Mouse (Mus musculus) heart, postnatal 10 days (tissue): ENCODE data around the gene Sugp1. TPM values are rescaled to one million over a fixed set of nuclear protein-coding genes. Genes with fewer than 3 reads are reported as not detected.
"Not testable (repeated sequence)": the region's sequence is repeated elsewhere in the genome, so short reads cannot be mapped to it uniquely, and the experiment has no call there.

Experiments used
- DNase-seq, 2 experiments: peaks; one replicate each; pipeline ENCODE4 v3.0.0; 2021
- intact Hi-C: fragments of 180-260 bp; cut with DNase I; formaldehyde crosslinking; loops from one replicate; pipeline ENCODE4 v1.15.1; 2025
- total RNA-seq, 2 experiments: library from RNA; stranded (reverse); gene quantifications; 2 replicates each; pipeline ENCODE4 v1.2.3; 2021

The Sugp1 gene
- 10 to 100 TPM; 23.2 to 23.9 TPM for total RNA-seq

DNA sequence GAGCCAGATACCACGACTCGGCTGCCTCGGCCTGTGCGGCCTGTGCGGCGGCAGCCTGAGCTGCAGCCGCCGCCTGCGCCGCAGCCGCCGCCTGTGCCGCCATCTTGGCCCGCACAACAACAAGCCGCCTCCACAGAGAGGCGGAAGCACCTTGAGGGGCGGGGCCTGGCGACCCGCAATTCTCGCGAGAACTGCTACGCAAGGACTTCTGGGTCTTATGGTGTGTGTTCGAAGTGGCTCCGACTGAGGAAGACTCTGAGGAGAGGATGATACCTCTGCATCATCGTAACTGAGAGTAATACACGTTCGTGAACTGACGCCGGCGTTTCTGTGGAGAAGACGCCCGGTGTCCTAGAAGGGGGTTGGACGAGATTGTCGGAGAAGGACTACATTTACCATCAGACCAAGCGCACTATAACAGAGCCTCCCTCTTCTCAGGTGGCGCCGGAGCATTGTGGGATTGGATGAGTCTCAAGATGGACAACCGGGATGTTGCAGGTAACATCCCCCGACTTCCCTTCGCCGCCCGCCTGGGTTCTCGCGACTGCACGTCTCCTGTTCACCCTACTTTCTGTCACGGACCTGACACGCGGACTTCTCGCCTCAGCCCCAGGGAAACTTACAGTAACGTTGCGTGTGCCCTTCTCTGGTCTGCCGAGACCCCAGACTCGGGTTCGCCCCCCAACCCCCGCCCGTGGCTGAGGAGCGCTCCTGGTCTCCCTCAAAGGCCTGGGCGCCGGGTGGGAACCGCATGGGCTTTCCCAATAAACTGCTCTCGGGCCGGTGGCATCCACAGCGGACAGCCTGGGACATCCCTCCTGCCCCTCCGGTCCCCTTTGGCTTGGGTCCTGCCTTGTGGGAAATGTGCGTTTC, at the start of gene Sugp1, which contains the start of gene Mau2:
Sugp1 (plus strand) TSS at position 231 of the 873 bp plus-strand sequence.
Mau2 (minus strand) TSS at position 152 of the 873 bp plus-strand sequence.
- intact Hi-C loops, result loop anchor here (2.0 kb wide), 1 partner anchor 46 kb away; the partner anchor contains the start of gene Gatad2a
- DNase-seq, result peak; percentile 98

DNA sequence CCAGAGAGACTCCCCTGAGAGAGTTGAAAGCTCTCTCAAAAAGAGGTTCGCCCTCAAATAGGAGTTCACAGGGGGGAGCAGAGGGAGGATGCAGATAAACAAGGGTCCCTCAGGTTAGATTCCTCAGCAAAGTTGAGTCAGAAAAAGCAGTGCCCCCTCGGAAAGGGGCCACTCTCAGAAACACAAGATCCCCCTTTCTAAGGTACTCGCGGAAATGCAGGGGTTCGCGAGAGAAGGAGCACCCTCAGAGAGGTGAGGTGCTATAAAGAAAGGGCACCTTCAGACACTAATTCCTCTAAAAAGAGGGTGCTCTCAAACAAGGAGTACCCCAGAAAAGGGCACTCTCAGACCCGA, 47.2 kb upstream of the Sugp1 start:
- no peak for DNase-seq
- intact Hi-C loops, result loop anchor here (2.0 kb wide), 1 partner anchor 21 kb away; no protein-coding TSS in a partner anchor

DNA sequence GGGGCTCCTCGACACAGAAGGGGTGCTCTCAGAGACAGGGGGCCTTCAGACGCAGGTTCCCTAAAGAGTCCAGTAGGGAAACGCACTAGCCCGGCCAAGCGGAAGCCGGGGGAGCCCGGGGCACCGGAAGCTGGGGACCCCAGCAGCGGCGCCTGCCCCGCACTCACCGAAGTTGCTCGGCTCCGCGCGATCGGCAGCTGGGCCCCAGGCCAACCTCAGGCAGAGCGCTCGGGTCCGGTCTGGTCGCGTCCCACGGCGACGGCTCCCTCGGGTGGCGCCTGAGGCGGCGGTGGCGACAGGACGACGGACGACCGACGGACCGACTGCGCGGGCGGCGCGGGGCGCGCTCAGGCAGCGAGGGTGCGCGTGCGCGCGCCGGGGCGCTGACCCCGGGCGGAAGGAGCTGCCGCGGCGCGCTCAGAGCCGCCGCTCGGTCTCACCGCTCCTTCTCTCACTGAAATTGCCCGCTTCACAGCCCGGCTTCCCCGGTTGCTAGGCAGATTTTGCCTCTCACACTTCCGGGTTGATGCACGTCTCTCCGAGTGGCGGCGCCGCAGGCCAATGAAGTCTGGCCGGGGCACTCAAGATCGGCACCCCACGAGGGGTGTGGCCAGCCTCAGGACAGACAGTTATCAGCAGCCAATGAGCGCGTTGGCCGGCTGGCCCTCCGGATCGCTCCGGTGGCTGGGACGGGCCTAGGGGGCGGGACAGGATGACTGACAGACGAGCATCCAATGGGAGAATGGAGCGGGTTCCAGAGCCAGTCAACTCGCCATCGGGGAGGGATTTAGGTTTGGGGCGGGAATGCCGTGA, 46.6 kb upstream of the Sugp1 start, which contains the start of gene Gatad2a:
Gatad2a (minus strand) TSS at position 609 of the 813 bp plus-strand sequence.
- intact Hi-C loops, result loop anchor here (2.0 kb wide), 2 partner anchors 21 to 47 kb away; partner anchors contain the start of genes Mau2 and Sugp1
- DNase-seq, result peak; percentile 100

DNA sequence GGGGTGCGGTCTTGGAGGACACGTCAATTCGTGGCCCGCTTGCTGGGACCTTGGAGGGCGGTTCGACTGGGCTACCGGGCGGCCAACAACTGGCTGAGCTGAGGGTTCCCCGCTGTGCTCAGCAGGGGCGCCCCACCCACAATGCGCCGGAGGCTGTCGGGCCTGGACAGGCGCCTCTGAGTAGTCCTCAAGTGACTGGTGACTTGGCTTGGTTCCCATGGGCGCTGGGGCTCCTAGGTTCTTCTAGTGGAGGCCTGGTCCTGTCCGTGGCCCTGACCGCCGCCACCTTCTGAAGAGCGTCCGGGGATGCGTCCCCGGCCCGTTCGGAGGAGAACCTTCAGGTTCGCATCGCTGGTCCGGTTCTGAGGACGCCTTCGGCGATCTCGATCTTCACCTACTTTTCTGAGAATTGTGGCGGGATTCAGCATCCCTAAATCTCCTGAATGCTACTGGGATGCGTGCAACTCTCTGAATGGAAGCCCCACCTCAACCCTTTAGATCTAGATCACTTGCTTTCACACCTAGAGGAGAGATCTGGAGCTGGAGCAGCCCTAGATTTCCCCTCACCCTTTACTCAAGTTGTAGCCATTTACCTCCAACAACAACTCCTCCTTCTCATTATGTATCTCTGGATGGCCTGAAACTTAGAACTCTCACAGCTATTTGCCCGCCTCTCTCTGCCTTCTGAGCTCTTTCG, 45.9 kb upstream of the Sugp1 start:
- intact Hi-C loops, result loop anchor here (2.0 kb wide), 1 partner anchor 46 kb away; the partner anchor contains the start of genes Mau2 and Sugp1

DNA sequence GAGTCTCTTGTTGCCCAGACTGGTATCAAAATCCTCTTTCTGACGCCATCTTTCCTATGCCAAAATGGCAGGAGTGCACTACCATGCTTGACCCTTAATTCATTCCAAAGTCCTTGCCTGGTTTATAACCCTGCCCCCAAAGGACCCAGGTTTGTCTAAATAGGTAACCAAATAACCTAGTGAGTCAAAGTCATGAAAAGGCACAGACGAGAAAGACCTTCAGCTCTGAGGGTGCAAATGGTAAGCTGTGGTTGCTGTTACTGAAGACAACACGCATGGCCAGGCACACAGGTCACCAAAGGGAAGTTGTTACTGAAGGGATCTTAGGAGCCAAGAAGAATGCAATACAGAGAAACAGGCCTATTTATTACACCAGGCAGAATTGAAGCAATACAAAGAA, 43.9 kb upstream of the Sugp1 start:
- intact Hi-C loops, result no loop called here

More for the DNA sequence above, 45.9 kb upstream of the Sugp1 start:
- no peak for DNase-seq

DNA sequence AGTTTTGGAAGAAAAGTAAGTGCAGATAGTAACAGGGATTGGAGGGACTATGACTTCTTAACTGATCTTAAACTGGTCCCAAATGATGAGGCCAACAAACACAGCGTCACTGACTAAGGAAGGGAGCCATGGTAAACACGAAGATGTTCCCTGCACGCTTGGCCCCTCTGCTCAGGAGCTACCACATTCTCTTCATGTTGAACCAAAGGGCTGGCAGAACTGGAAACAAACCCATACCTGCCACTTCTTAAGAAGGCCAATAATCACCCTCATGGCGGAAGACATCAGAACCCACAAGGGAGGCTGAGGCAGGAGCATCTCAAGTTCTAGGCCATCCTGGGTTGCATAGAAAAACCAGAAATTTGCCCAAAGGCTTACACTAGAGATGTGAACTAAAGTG, 43.4 kb upstream of the Sugp1 start:
- DNase-seq, result no peak
- intact Hi-C loops, result no loop called here

More for the DNA sequence above, 43.9 kb upstream of the Sugp1 start:
- DNase-seq, result no peak

DNA sequence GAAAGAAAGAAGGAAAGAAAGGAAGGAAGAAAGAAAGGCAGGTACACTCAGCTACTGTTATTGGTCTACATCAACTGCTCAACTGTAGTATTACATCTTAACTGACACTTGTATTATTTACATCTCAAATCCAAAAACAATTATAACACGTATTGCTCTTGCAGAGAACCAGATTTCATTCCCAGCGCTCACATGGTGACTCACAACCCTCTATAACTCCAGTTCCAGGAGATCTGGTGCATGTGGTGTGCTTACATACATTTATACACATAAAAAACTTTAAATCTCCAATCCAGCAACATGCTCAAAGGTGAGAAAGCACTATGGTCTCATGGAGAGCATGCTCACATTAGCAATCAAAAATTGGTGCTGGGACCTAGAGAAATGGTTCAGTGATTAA, 42.4 kb upstream of the Sugp1 start:
- no peak for DNase-seq
- intact Hi-C loops, result no loop called here

DNA sequence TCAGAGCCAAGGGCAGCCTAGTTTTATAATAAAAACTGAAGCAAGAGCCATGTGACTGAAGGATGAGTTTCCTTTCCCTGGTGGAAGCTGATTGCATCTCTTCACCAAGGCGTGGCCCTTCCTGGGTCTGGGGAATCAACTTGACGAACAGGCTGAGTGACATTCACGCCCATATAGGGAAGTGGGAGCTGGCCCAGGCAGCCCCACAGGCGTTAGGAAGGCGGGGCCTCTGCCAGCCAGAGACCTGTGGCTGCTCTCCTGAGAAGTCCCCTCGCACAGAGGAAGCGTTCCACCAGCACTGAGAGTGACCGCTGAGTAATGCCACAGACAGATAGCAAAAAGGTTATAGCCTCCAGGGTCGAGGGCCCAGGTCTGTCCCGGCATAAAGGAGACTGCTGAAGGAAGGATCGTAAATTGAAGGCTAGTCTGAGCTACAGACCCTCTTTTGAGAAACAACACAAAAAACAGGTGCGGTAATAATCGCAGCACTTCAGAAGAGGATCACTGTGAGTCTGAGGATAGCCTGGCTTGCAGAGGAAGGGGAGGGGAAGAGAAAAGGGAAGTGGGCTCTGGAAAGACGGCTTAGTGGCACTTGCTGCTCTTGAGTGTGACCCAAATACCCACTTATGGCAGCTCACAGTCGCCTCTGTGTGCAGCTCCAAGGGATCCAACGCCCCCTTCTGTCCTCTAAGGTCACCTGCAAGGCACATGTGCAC, 41.3 kb upstream of the Sugp1 start:
- intact Hi-C loops, result loop anchor here (1.0 kb wide), 1 partner anchor 82 kb away; no protein-coding TSS in a partner anchor
- peak; percentile 72 to 73 for DNase-seq

DNA sequence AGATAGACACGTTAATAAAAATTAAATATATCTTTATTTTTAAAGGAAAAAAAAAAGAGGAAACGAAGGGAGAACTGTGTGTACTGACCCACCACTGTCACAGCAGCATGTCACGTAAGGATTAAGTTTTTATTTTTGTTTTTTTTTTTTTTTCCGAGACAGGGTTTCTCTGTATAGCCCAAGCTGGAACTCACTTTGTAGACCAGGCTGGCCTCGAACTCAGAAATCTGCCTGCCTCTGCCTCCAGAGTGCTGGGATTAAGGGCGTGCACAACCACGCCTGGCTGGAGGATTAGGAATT, 40.8 kb upstream of the Sugp1 start:
- DNase-seq, result not testable (repeated sequence)
- intact Hi-C loops, result loop anchor here (1.0 kb wide), 1 partner anchor 83 kb away; no protein-coding TSS in a partner anchor

DNA sequence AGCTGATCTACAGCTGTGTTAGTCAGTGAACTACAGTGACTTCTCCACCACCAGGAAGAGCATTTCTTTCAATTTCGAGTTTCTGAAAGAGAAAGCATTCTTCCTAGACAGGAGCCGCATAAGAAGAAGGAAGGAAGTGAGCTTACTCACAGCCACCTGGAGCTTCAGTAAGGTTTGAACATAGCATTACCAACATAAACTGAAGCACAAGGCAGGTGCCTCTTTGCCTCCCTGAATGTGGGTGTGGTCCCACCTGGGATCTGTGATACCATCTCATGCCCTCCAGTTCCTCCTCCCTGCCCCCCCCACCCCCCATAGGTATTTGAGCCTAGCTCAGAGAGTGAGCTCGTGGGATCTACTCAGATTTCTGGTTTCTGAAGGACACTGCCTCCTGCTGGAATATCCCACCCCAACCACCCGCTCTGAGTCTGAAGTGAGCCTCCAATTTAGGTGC, 39.4 kb upstream of the Sugp1 start:
- intact Hi-C loops, result no loop called here
- DNase-seq, result no peak

DNA sequence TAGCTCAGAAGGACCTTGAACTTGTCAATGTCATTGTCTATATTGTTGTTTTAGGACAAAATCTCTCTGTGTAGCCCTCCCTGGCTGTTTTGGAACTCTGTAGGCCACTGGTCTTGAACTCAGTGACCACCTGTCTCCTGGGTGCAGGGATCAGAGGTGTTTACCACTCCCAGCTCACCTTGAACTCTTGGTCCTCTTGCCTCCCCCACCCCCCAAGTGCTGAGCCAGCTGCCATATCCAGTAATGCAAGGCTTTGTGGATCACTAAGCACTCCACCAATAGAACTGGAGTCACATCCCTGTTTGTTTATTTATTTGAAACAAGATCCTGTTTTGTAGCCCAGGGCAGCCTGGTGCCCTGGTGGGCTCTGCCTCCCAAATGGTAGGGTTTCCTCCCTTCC, 38.3 kb upstream of the Sugp1 start:
- intact Hi-C loops, result no loop called here

DNA sequence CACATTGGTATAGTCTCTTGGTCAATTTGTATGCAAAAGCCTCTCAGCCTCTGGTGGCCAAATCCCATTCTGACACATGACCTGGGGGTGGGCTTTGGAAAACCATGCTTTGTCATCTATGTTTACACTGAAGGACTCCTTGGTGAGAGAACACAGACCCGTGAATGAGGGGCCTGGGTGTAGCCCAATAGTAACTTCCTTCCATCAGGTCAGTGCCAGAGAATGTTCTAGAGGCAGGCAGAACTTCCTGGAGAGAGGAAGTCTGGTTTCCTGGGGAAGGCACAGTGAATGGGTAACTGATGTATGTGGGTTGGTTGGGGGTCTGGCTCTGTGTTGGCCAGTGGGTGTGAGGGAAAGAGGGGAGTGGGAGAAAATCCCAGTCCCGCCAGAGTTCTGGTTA, 37.4 kb upstream of the Sugp1 start:
- intact Hi-C loops, result no loop called here
- DNase-seq, result peak; percentile 25 to 37

More for the DNA sequence above, 38.3 kb upstream of the Sugp1 start:
- no peak for DNase-seq

DNA sequence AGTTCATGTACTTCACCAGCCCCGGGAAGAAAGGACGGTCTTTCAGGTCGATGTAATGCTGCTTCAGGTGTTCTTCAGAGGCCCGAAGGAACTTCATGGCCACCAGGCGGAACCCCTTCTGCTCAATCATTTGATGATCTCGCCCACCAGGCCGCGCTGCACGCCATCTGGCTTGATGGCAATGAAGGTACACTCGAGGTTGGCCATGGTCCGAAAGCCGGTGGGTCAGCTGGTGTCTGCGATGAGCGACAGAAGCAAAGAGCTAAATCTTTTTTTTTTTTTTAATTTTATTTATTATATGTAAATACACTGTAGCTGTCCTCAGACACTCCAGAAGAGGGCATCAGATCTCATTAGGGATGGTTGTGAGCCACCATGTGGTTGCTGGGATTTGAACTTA, 31.8 kb upstream of the Sugp1 start:
- DNase-seq, intact Hi-C loops: not testable (repeated sequence)

DNA sequence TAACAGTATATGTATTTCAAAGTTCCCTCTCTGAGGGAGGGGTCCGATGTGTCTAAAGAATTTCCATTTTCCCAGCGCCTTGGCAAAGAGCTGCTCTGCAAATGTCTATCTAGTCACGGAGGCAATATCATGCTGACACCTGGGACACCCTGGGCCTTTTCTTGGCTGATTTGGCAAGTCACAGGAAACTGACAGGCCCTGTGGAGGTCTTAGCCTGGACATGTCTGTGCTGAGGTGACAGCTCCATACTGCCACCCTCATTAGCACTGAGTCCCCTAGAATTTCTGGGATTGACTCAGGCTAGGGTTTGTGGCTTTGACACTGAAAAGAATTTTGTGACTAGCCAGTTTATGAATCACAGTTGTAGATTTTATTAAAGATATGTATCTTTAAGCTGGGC, 30.3 kb upstream of the Sugp1 start:
- intact Hi-C loops, result no loop called here
- DNase-seq, result no peak

DNA sequence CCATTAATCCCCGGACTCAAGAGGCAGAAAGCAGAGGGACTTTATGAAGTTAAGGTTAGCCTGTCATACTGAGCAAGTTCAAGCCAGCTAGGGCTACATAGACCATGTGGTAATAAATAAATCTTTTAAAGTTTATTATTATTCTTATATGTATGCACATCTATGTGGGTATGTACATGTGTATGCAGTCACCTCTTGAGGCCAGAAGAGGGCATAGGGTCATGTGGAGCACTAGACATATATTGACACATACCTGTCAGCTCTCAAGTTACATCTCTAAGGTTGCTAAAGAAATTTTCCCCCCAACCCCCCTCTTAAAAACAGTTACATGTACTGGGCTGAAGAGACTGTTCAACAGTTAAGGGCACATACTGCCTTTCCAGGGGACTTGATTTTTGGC, 29.9 kb upstream of the Sugp1 start:
- intact Hi-C loops, result no loop called here
- no peak for DNase-seq

DNA sequence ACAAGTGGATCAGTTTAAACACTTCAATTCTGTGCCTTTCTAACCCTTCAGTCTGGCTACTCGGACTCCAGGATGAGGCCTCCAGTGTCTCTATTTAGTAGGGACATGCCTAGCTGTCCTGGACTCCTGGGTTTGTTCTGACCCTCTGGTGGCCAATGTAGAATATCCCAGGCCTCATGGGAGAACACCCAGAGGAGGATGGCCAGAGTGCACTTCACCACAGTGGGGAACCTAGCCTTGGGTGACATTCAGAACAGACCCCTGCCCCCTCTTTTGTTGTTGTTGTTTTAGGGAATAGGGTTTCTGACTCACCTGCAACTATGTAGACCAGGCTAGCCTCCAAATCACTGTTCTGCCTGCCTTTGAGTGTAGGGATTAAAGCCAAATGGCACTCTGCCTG, 27.6 kb upstream of the Sugp1 start:
- intact Hi-C loops, result no loop called here
- no peak for DNase-seq

DNA sequence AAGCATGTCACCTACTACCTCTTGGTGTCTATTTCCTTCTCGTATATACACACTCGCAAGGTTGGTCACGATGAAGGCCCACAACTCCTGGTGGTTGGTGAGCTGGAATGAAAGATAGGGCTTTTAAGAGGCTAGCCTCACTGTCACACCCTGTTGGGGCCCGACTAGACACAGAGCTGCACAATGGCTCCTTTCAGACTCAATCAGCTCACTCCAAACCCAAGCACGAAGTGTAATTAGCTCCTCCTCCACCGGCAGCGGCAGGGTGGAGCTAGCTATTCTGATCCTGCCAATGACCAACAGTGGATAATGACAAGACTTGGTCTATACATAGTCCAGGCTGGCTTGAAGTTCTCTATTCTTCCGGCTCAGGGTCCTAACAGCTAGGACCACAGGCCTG, 19.0 kb upstream of the Sugp1 start:
- no peak for DNase-seq
- intact Hi-C loops, result no loop called here

DNA sequence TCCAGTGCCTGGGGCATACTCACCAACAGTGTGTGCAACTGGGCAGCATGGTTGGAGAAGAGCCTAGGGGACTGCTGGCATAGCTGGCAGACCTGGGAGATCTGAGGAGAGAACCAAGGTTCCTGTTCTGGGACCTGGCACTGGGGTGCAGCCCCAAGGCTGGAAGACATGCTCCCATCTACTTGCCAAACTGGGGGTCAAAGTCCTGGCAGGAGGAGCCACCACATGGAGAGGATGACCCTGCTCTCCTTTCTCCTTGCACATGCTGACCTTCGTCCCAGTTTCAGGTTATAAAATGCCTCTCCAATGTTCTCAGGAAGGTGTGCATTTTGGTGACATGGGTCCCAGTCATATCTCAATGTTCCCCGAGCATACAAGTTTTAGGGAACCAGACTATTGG, 16.5 kb upstream of the Sugp1 start:
- DNase-seq, result no peak
- intact Hi-C loops, result no loop called here

DNA sequence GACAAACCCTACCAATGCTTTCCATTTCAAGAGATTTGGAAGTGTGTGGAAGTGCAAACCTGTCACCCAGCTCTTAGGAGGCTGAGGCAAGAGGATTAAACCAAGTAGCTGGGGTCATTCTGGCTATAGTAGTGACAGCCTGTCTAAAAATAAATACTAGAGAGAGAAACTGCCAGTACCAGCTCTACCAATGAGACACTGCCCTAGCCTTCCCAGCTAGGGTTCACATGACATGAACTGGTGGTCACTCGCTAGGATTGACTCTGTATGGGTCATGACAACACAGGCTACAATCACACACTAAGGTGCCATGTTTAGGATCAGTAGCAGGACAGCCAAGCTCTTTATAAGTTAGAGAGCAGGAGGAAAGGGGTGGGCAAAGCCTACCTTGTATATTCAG, 12.4 kb upstream of the Sugp1 start:
- intact Hi-C loops, result no loop called here
- no peak for DNase-seq

DNA sequence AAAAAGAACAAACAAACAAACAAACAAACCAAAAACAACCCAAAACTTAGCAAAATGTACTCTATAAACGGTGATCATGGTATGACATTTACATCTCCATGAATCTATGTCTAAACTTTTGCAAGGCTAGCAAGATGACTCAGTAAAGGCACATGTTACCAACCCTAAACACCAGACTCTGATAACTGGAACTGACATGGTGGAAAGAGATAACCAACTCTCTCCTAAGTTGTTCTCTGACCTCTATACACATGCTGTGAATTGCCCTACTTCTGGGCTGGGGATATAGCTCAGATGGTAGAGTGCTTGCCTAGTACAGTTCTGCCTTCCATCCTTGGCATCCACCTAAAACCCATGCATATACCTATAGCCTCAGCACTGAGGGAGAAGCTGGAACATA, 4.6 kb upstream of the Sugp1 start:
- intact Hi-C loops, result no loop called here
- DNase-seq, result no peak
